Mouse (Mus musculus) myocyte (in vitro differentiated cells): ENCODE measurements around the gene Plvap. TPM values are rescaled to one million over a fixed set of nuclear protein-coding genes. Genes with fewer than 3 reads are reported as not detected.

Source experiments
- H3K27me3 ChIP-seq: one replicate; pipeline ENCODE4 v1.6.1; 2011; ENCODE audit not compliant: control insufficient read depth, insufficient read depth, insufficient read length
- H3K36me3 ChIP-seq: one replicate; pipeline ENCODE4 v1.6.1; 2011; ENCODE audit not compliant: control insufficient read depth, insufficient read depth
- H3K4me2 ChIP-seq: one replicate; pipeline ENCODE4 v1.6.1; 2011; ENCODE audit warnings: low read depth, control low read depth
- H3K4me3 ChIP-seq: one replicate; pipeline ENCODE4 v1.5.1; 2011; ENCODE audit warnings: mild to moderate bottlenecking, control low read depth, moderate library complexity
- H3K79me2 ChIP-seq: one replicate; pipeline ENCODE4 v1.6.1; 2011; ENCODE audit not compliant: control insufficient read depth, insufficient read depth
- H3ac ChIP-seq: one replicate; pipeline ENCODE4 v1.6.1; 2011; ENCODE audit not compliant: control insufficient read depth, insufficient read length
- CEBPB ChIP-seq: IDR thresholded peaks from 2 replicates; pipeline ENCODE4 v1.6.1; 2011; ENCODE audit warnings: mild to moderate bottlenecking, moderate library complexity; ENCODE audit not compliant: poor library complexity, insufficient read depth, severe bottlenecking
- E2F4 ChIP-seq: IDR thresholded peaks from one replicate; pipeline ENCODE4 v1.6.1; 2011; ENCODE audit warnings: mild to moderate bottlenecking, control low read depth, moderate library complexity; ENCODE audit not compliant: insufficient read depth
- MAX ChIP-seq: IDR thresholded peaks from one replicate; pipeline ENCODE4 v1.6.1; 2011; ENCODE audit warnings: low read depth, mild to moderate bottlenecking, control low read depth
- MYOD1 ChIP-seq, 3 experiments: IDR thresholded peaks; one replicate each; pipeline ENCODE4 v1.6.1; 2011; ENCODE audit warnings: control low read depth in 2 of 3, low read depth in 2 of 3, mild to moderate bottlenecking in 2 of 3, moderate library complexity in 1 of 3; ENCODE audit not compliant: insufficient read length in 2 of 3, control insufficient read depth in 1 of 3
- MYOG ChIP-seq, 3 experiments: IDR thresholded peaks; one replicate each; pipeline ENCODE4 v1.6.1; 2011; ENCODE audit warnings: control low read depth in 2 of 3, low read depth in 2 of 3, mild to moderate bottlenecking in 2 of 3; ENCODE audit not compliant: insufficient read length in 2 of 3, control insufficient read depth in 1 of 3, insufficient read depth in 1 of 3
- POLR2A ChIP-seq: IDR thresholded peaks from one replicate; pipeline ENCODE4 v1.6.1; 2011; ENCODE audit warnings: low read depth, mild to moderate bottlenecking, control low read depth, moderate library complexity; ENCODE audit not compliant: insufficient read length
- POLR2AphosphoS2 ChIP-seq: IDR thresholded peaks from one replicate; pipeline ENCODE4 v1.6.1; 2011; ENCODE audit warnings: low read depth, control low read depth; ENCODE audit not compliant: insufficient read length
- REST ChIP-seq: IDR thresholded peaks from one replicate; pipeline ENCODE4 v1.6.1; 2011; ENCODE audit warnings: mild to moderate bottlenecking, control low read depth, moderate library complexity; ENCODE audit not compliant: insufficient read depth, insufficient read length
- SRF ChIP-seq: IDR thresholded peaks from one replicate; pipeline ENCODE4 v1.6.1; 2011; ENCODE audit warnings: low read depth; ENCODE audit not compliant: control insufficient read depth, insufficient read length
- TCF12 ChIP-seq: IDR thresholded peaks from one replicate; pipeline ENCODE4 v1.6.1; 2011; ENCODE audit warnings: mild to moderate bottlenecking, control low read depth; ENCODE audit not compliant: poor library complexity, insufficient read depth, severe bottlenecking
- TCF3 ChIP-seq: IDR thresholded peaks from one replicate; pipeline ENCODE4 v1.6.1; 2011; ENCODE audit warnings: low read depth, control low read depth; ENCODE audit not compliant: insufficient read length
- USF1 ChIP-seq: IDR thresholded peaks from one replicate; pipeline ENCODE4 v1.6.1; 2011; ENCODE audit warnings: low read depth, mild to moderate bottlenecking, control low read depth, moderate library complexity
- polyA plus RNA-seq: library from polyadenylated mRNA; unstranded; fragments of >200 nt; fragmentation: generic; extraction: Trizol; gene quantifications from one replicate; pipeline ENCODE4 v1.2.1, GENCODE M21; 2012; ENCODE audit warnings: missing spikeins

Gene Plvap
- polyA plus RNA-seq, 1 experiment, result 0.18 TPM

DNA sequence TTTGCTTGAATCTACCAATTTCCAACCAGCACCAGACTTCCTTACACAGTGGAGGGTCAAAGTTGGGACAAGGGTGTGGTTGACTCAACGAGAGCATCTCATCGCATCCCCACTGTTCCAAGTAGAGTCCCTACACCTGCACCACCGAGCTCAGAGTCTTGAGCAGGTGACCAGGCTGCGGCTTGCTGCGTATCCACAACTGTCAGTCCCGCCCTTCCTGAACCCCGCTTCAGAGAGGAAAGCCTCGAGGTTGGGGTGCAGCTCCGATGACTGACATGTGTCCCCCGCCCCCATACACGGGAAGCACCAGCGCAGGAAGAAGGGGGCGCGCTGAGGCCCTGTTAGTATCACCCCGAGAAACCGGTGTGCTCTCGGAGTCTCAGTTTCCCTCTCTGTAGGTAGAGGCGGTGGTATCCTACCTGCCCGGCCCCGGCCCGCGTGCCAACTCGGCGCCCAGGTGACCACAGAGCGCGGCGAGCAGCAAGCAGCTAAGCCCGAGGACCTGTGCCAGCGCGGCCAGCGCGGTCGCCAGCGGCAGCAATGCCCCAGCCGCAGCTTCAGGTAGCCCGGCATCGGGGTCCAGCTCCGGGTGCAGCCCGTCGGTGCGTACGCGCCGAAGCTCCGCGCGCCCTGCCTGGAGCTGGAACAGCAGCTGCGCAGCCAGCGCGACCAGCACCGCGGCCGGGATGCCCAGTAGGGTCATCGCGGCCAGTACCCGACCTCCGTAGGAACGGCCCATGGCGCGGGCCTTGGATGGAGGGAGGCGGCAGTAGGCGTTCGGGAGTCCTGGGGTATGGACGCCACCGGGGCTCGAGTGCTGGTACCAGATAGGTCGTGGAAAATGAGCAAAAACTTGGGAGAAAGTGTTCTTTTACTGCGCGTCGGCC, 46.8 kb upstream of the Plvap start, which contains the start of gene Tmem221:
Gene Tmem221 (minus strand): TSS at position 801 of the 887 bp plus-strand sequence.
- H3K36me3 ChIP-seq, result no peaks in the 10 kb centered on the region
- H3K4me2 ChIP-seq, result peak within 1 kb of the TSS; percentile 67
- H3K27me3 ChIP-seq, result peaks cover 12% of the 10 kb centered on the region
- TF ChIP-seq MAX, result no peak
- peak in 1 of 3 experiments; percentile 36 for TF ChIP-seq MYOD1 (IDR thresholded peaks at IDR 0.05; ENCODE audit: control insufficient read depth in 1 of 3, insufficient read length in 2 of 3, low read depth in 2 of 3)
- H3ac ChIP-seq, result no peak within 1 kb of the TSS
- no peak within 1 kb of the TSS for H3K4me3 ChIP-seq
- H3K79me2 ChIP-seq, result no peaks in the 10 kb centered on the region

DNA sequence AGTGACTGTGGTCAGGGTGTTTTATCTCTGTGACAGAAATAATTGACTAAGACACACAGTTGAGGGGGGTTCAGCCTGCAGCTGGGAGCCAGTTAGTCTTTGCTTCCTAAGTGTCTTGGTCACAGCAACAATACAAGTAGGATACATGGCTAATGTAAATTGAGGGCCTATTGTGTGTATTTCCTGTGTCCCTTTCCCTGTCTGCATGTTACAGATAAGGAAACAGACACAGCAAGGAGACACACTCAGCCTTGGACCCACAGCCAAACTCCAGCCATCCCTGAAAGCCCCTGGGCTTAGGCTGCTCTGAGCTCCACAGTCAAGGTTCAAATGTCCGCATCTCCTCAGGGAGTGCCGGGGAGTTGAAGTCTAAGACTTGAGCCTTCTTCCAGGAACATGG, 43.1 kb upstream of the Plvap start:
- H3K4me2 ChIP-seq, result no peak overlapping the region
- H3K27me3 ChIP-seq, result peaks cover 12% of the 10 kb centered on the region
- H3K79me2 ChIP-seq, result no peaks in the 10 kb centered on the region
- H3K36me3 ChIP-seq, result no peaks in the 10 kb centered on the region
- no peak for TF ChIP-seq MAX
- H3K4me3 ChIP-seq, result no peak overlapping the region
- H3ac ChIP-seq, result no peak overlapping the region

DNA sequence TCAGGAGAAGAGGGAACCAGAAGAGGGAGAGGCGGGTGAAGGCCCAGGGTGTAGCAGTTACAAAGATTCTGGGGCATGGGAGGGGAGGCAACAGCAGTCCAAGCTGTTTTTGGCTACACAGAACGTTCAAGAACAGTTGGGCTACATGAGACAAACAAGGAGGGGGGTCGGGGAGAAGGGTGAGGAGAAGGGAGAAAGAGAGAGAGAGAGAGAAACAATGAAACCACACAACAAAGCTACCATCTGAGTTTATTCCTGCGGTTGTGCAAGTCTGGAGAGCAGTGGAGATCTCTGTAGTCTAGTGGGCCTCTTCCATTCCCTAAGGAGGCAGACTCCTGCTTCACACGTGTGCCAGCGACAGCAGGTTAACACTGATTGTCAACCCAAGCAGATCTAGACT, 42.4 kb upstream of the Plvap start:
- peaks cover 12% of the 10 kb centered on the region for H3K27me3 ChIP-seq
- no peak overlapping the region for H3K4me2 ChIP-seq
- H3K4me3 ChIP-seq, result no peak overlapping the region
- H3ac ChIP-seq, result no peak overlapping the region
- no peaks in the 10 kb centered on the region for H3K79me2 ChIP-seq
- TF ChIP-seq MAX, result no peak
- TF ChIP-seq USF1, result no peak
- no peak for TF ChIP-seq SRF
- no peak for TF ChIP-seq CEBPB
- TF ChIP-seq TCF12, result no peak
- TF ChIP-seq MYOG (IDR thresholded peaks at IDR 0.05; ENCODE audit: control insufficient read depth in 1 of 3, insufficient read depth in 1 of 3, insufficient read length in 2 of 3, low read depth in 2 of 3), result no peak
- no peak for TF ChIP-seq TCF3
- no peaks in the 10 kb centered on the region for H3K36me3 ChIP-seq

DNA sequence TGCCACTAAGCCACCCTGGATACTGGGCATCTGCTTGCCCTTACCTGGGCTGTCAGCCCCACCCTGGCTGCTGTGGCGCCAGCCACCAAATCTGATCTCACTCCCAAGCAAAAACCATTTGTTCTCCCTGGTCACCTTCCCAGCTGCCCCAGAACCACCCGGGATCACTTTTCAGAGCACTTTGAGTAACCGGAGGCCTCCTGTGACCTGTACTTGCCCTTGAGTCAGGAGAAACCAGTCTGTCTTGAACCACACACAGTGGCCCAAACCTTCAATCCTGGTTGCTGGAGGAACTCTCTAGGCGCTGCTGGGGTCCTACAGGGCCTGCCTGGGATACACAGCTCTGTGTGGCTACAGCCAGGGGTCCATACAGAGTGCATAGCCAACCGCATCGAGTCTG, 41.2 kb upstream of the Plvap start:
- Histone ChIP-seq H3K27me3 (peaks cover 2% of the 10 kb centered on the region), H3K79me2 (no peaks in the 10 kb centered on the region), H3K4me3 (no peak overlapping the region)

DNA sequence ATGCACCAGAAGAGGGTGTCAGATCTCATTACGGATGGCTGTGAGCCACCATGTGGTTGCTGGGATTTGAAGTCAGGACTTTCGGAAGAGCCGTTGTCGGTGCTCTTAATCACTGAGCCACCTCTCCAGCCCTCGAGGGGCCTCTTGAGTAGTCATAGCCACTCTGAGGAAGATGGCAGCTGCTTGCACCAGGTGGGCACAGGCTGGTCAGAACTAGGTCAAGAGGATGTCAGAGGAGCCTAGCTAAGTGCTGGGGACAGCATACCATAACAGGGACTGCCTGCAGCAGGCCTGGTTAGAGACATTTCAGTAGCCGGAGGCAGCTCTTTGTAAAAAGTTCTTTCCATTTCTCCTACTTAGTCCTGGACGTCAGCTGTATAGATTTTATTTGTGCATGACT, 39.2 kb upstream of the Plvap start:
- H3ac ChIP-seq, result no peak overlapping the region
- H3K79me2 ChIP-seq, result no peaks in the 10 kb centered on the region
- TF ChIP-seq MAX (no peak), SRF (no peak), MYOG (IDR thresholded peaks at IDR 0.05; ENCODE audit: control insufficient read depth in 1 of 3, insufficient read depth in 1 of 3, insufficient read length in 2 of 3, low read depth in 2 of 3) (no peak), REST (no peak), POLR2AphosphoS2 (no peak), TCF12 (no peak), USF1 (no peak), MYOD1 (IDR thresholded peaks at IDR 0.05; ENCODE audit: control insufficient read depth in 1 of 3, insufficient read length in 2 of 3, low read depth in 2 of 3) (no peak)

More for the DNA sequence above, 41.2 kb upstream of the Plvap start:
- Histone ChIP-seq H3ac (no peak overlapping the region), H3K36me3 (no peaks in the 10 kb centered on the region), H3K4me2 (no peak overlapping the region)
- TF ChIP-seq CEBPB (no peak), REST (no peak), TCF12 (no peak), MAX (no peak)

DNA sequence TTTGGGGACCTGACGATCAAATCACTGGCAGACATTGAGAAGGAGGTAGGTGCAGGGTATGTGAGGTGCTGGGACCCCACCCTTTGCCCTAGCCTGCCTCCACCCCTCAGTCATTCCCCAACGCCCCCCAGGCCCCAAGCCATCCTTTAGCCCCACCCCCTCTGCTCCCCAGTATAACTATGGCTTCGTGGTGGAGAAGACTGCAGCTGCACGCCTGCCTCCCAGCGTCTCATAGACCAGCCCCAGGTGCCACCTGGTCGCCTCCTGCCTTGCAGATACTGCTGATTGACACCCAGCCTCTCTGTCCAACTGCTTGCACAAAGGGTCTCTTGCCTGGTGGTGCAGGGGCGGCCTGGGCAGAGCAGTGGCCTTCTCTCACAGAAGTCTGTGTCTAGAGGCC, 36.0 kb upstream of the Plvap start:
- Histone ChIP-seq H3K4me2 (no peak overlapping the region), H3K4me3 (no peak overlapping the region), H3K36me3 (no peaks in the 10 kb centered on the region), H3K79me2 (no peaks in the 10 kb centered on the region), H3ac (no peak overlapping the region), H3K27me3 (no peaks in the 10 kb centered on the region)
- no peak for TF ChIP-seq REST
- no peak for TF ChIP-seq MAX
- no peak for TF ChIP-seq TCF12
- no peak for TF ChIP-seq CEBPB
- TF ChIP-seq MYOD1 (IDR thresholded peaks at IDR 0.05; ENCODE audit: control insufficient read depth in 1 of 3, insufficient read length in 2 of 3, low read depth in 2 of 3), result no peak
- TF ChIP-seq POLR2AphosphoS2, result no peak
- TF ChIP-seq TCF3, result no peak
- TF ChIP-seq MYOG (IDR thresholded peaks at IDR 0.05; ENCODE audit: control insufficient read depth in 1 of 3, insufficient read depth in 1 of 3, insufficient read length in 2 of 3, low read depth in 2 of 3), result no peak
- TF ChIP-seq SRF, result no peak
- no peak for TF ChIP-seq POLR2A
- TF ChIP-seq USF1, result no peak
- TF ChIP-seq E2F4, result no peak

More for the DNA sequence above, 39.2 kb upstream of the Plvap start:
- H3K4me2 ChIP-seq, result no peak overlapping the region
- H3K4me3 ChIP-seq, result no peak overlapping the region
- no peaks in the 10 kb centered on the region for H3K36me3 ChIP-seq
- no peaks in the 10 kb centered on the region for H3K27me3 ChIP-seq
